Mouse (Mus musculus): ENCODE measurements around the gene Zfp128.
"Not testable (repeated sequence)": the region's sequence is repeated elsewhere in the genome, so short reads cannot be mapped to it uniquely, and the experiment has no call there.

Zfp128 gene

DNA sequence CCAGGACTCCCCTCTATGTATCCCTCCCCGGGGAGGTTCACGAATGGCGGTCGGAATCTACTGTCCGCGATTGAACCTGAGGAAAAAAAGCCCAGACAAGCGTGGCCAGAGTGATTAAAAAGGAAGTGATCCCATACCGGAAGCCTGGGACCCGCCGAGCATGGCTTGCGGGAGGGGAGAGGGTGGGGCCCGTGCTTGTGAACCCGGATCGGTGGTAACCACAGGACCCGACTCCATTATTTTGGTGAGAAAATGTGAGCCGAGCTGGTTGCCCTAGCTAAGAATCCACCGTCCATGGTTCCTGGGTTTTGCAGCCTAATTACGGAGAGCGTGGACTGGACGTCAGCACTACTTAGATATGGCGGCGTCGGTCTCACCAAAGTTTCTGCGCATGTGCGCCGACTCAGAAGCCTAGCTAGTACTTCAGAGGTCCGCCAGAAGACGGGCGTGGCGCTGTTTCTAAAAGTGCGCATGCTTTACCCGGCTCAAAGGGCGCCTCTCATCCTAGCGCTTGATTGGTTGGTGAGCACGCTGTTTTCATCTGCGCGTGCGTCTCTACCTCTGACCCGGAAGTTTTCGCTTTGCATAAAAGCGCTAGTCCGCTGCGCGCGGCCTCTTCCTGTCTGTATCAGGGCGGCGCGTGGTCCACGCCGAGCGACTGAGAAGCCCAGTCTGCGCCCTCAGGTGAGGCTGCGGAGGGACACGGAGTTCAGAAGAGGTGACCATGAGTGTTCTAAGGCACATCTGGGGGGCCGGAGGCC lies 40.9 kb downstream of the Zfp128 start, which contains the start of gene Rps5:
Rps5 (plus strand) TSS at position 586 of the 761 bp plus-strand sequence.
- in situ Hi-C loops (cut with MboI): no loop called here

GRCm38 (mm10) chr7:12922729-12923128 lies 41.8 kb downstream of the Zfp128 start:
- in situ Hi-C loops (cut with MboI): no loop called here

DNA sequence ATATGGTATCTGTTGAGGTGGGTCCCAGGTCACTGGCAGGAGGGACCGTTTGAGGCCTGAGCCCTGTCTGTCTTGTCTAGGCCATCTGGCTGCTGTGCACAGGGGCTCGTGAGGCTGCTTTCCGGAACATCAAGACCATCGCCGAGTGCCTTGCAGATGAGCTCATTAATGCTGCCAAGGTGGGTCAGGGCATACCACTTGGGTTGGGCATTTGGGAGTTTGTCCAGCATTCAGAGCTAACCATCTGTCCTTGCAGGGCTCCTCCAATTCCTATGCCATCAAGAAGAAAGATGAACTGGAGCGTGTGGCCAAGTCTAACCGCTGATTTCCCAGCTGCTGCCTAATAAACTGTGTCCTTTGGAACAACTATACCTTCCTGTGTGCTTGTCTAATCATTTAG lies 45.3 kb downstream of the Zfp128 start:
- in situ Hi-C loops (cut with MboI): no loop called here

DNA sequence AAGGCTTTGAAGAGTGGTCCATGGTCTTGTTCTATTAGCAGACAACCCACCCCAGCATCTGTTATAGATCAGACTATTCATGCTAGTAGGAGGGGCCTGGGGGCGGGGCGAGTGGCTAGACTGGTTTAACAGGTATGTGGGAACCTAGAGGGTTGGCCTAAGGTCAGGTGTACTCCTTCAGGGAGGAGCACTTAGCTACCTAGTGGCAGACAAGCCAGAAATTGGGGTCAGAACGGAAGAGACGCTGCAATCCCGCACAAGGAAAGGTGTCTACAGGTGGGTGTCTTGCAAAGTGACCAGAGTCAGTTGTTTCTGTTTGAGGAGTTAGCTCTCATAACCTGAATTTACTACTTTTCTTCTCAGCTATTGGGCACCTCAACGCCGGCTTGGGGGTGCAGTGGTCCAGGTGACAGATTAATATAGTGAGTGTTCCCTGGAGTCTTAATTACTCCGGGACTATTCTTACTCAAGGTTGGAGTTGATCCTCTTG lies 46.3 kb downstream of the Zfp128 start, which contains the start of gene Rnf225:
Rnf225 (plus strand) TSS at position 226 of the 490 bp plus-strand sequence.
- in situ Hi-C loops (cut with MboI): no loop called here

GRCm38 (mm10) chr7:12927693-12928589 lies 47.0 kb downstream of the Zfp128 start:
- in situ Hi-C loops (cut with MboI): no loop called here

GRCm38 (mm10) chr7:12933615-12934140 lies 52.7 kb downstream of the Zfp128 start:
- in situ Hi-C loops (cut with MboI): no loop called here

GRCm38 (mm10) chr7:12934808-12935207 lies 53.8 kb downstream of the Zfp128 start:
- in situ Hi-C loops (cut with MboI): no loop called here

- in situ Hi-C loops (cut with MboI): not testable (repeated sequence)
Measured at GRCm38 (mm10) chr7:12937254-12937803, 56.4 kb downstream of the Zfp128 start.

GRCm38 (mm10) chr7:12940599-12940998 lies 59.6 kb downstream of the Zfp128 start:
- in situ Hi-C loops (cut with MboI): no loop called here

Data from mature B cell (primary cell).